Mouse (Mus musculus): ENCODE measurements around the gene Tgm6. TPM values are rescaled to one million over a fixed set of nuclear protein-coding genes. Genes with fewer than 3 reads are reported as not detected.

Tgm6 gene
- total and polyA plus RNA-seq, 2 experiments from 2014 or later = not detected

- TF ChIP-seq EP300 (IDR thresholded peaks at IDR 0.05; ENCODE audit: low read depth) = no peak
- no peak for TF ChIP-seq CTCF (IDR thresholded peaks at IDR 0.05; ENCODE audit: low read depth)
- no peak overlapping the region for H3K9ac ChIP-seq (replicated peaks; ENCODE audit: low read depth, low read length)
- 71% methylated on average over 6 of the region's 6 CpGs for WGBS
Observed at GRCm38 (mm10) chr2:130125279-130126059, 13.3 kb downstream of the Tgm6 start.

GRCm38 (mm10) chr2:130126073-130126472 is 13.9 kb downstream of the Tgm6 start:
- 65% methylated on average over 1 of the region's 1 CpGs for WGBS
- DNase-seq (ENCODE audit: low spot score) (no peak), ATAC-seq (ENCODE audit: insufficient read depth, low read depth) (no peak)
- H3K4me3 ChIP-seq (ENCODE audit: low read depth, low read length) = no peak overlapping the region
- H3K4me1 ChIP-seq (ENCODE audit: control insufficient read depth, insufficient read depth) = no peaks in the 10 kb centered on the region
- TF ChIP-seq EP300 (IDR thresholded peaks at IDR 0.05; ENCODE audit: low read depth) = no peak
- no peak for TF ChIP-seq CTCF (IDR thresholded peaks at IDR 0.05; ENCODE audit: low read depth)
- H3K9me3 ChIP-seq (replicated peaks; ENCODE audit: control insufficient read depth, low read length) = no peaks in the 10 kb centered on the region
- no peaks in the 10 kb centered on the region for H3K27me3 ChIP-seq (ENCODE audit: control insufficient read depth, insufficient read depth, low read length)
- no peaks in the 10 kb centered on the region for H3K36me3 ChIP-seq (replicated peaks; ENCODE audit: control insufficient read depth, insufficient read depth, low read length)
- no peak overlapping the region for H3K4me2 ChIP-seq (ENCODE audit: low read depth, low read length)
- H3K27ac ChIP-seq (ENCODE audit: low read depth) = no peak overlapping the region
- H3K9ac ChIP-seq (replicated peaks; ENCODE audit: low read depth, low read length) = no peak overlapping the region

More at GRCm38 (mm10) chr2:130125279-130126059, 13.3 kb downstream of the Tgm6 start:
- H3K36me3 ChIP-seq (replicated peaks; ENCODE audit: control insufficient read depth, insufficient read depth, low read length) = no peaks in the 10 kb centered on the region
- no peak overlapping the region for H3K27ac ChIP-seq (ENCODE audit: low read depth)
- no peak for DNase-seq (ENCODE audit: low spot score)
- H3K4me2 ChIP-seq (ENCODE audit: low read depth, low read length) = no peak overlapping the region
- no peaks in the 10 kb centered on the region for H3K9me3 ChIP-seq (replicated peaks; ENCODE audit: control insufficient read depth, low read length)
- no peak for ATAC-seq (ENCODE audit: insufficient read depth, low read depth)
- H3K4me1 ChIP-seq (ENCODE audit: control insufficient read depth, insufficient read depth) = no peaks in the 10 kb centered on the region
- no peaks in the 10 kb centered on the region for H3K27me3 ChIP-seq (ENCODE audit: control insufficient read depth, insufficient read depth, low read length)
- H3K4me3 ChIP-seq (ENCODE audit: low read depth, low read length) = no peak overlapping the region

- DNase-seq (ENCODE audit: low spot score) (no peak), ATAC-seq (ENCODE audit: insufficient read depth, low read depth) (no peak)
- WGBS = 56% methylated on average over 1 of the region's 1 CpGs
- H3K27me3 ChIP-seq (ENCODE audit: control insufficient read depth, insufficient read depth, low read length) = no peaks in the 10 kb centered on the region
- H3K9me3 ChIP-seq (replicated peaks; ENCODE audit: control insufficient read depth, low read length) = no peaks in the 10 kb centered on the region
- no peak overlapping the region for H3K9ac ChIP-seq (replicated peaks; ENCODE audit: low read depth, low read length)
- no peak overlapping the region for H3K27ac ChIP-seq (ENCODE audit: low read depth)
- no peaks in the 10 kb centered on the region for H3K36me3 ChIP-seq (replicated peaks; ENCODE audit: control insufficient read depth, insufficient read depth, low read length)
- TF ChIP-seq EP300 (IDR thresholded peaks at IDR 0.05; ENCODE audit: low read depth) (no peak), CTCF (IDR thresholded peaks at IDR 0.05; ENCODE audit: low read depth) (no peak)
- H3K4me3 ChIP-seq (ENCODE audit: low read depth, low read length) = no peak overlapping the region
- no peak overlapping the region for H3K4me2 ChIP-seq (ENCODE audit: low read depth, low read length)
- no peaks in the 10 kb centered on the region for H3K4me1 ChIP-seq (ENCODE audit: control insufficient read depth, insufficient read depth)
Observed at GRCm38 (mm10) chr2:130129687-130130086, 17.5 kb downstream of the Tgm6 start.

GRCm38 (mm10) chr2:130143011-130143410 is 30.8 kb downstream of the Tgm6 start:
- Histone ChIP-seq H3K4me3 (ENCODE audit: low read depth, low read length) (no peak overlapping the region), H3K27ac (ENCODE audit: low read depth) (no peak overlapping the region), H3K36me3 (replicated peaks; ENCODE audit: control insufficient read depth, insufficient read depth, low read length) (no peaks in the 10 kb centered on the region), H3K27me3 (ENCODE audit: control insufficient read depth, insufficient read depth, low read length) (no peaks in the 10 kb centered on the region), H3K9ac (replicated peaks; ENCODE audit: low read depth, low read length) (no peak overlapping the region), H3K9me3 (replicated peaks; ENCODE audit: control insufficient read depth, low read length) (no peaks in the 10 kb centered on the region), H3K4me1 (ENCODE audit: control insufficient read depth, insufficient read depth) (no peaks in the 10 kb centered on the region), H3K4me2 (ENCODE audit: low read depth, low read length) (no peak overlapping the region)
- no peak for DNase-seq (ENCODE audit: low spot score)
- ATAC-seq (ENCODE audit: insufficient read depth, low read depth) = no peak
- TF ChIP-seq CTCF (IDR thresholded peaks at IDR 0.05; ENCODE audit: low read depth) (no peak), EP300 (IDR thresholded peaks at IDR 0.05; ENCODE audit: low read depth) (no peak)
- 82% methylated on average over 8 of the region's 8 CpGs for WGBS

GRCm38 (mm10) chr2:130144703-130145324 is 32.6 kb downstream of the Tgm6 start:
- WGBS = 80% methylated on average over 23 of the region's 23 CpGs
- Histone ChIP-seq H3K27ac (ENCODE audit: low read depth) (no peak overlapping the region), H3K36me3 (replicated peaks; ENCODE audit: control insufficient read depth, insufficient read depth, low read length) (no peaks in the 10 kb centered on the region), H3K9me3 (replicated peaks; ENCODE audit: control insufficient read depth, low read length) (no peaks in the 10 kb centered on the region), H3K4me1 (ENCODE audit: control insufficient read depth, insufficient read depth) (no peaks in the 10 kb centered on the region), H3K4me3 (ENCODE audit: low read depth, low read length) (no peak overlapping the region), H3K9ac (replicated peaks; ENCODE audit: low read depth, low read length) (no peak overlapping the region), H3K4me2 (ENCODE audit: low read depth, low read length) (no peak overlapping the region), H3K27me3 (ENCODE audit: control insufficient read depth, insufficient read depth, low read length) (no peaks in the 10 kb centered on the region)
- TF ChIP-seq CTCF (IDR thresholded peaks at IDR 0.05; ENCODE audit: low read depth) (no peak), EP300 (IDR thresholded peaks at IDR 0.05; ENCODE audit: low read depth) (no peak)
- DNase-seq (ENCODE audit: low spot score) (no peak), ATAC-seq (ENCODE audit: insufficient read depth, low read depth) (no peak)

All from heart, postnatal 0 days (tissue).